Mouse (Mus musculus) liver, embryonic 16.5 days (tissue): ENCODE measurements at regions not wholly inside any gene's neighbourhood (a gene's known extent, or its start where the extent isn't known, plus 50 kb on each side); places are given as distances from the start of the nearest gene placed in this dataset.

ENCODE experiments used
- ATAC-seq: fragments of 200-750 bp; cut with Nextera tagmentation; 2 replicates; pipeline ENCODE4 v1.8.0; 2017; ENCODE audit warnings: low read depth, mild to moderate bottlenecking, moderate number of reproducible peaks, moderate library complexity
- H3K27ac ChIP-seq: fragments of 300-500 bp; sonication (generic); 2 replicates; pipeline ENCODE4 v1.5.1; 2014; ENCODE audit warnings: mild to moderate bottlenecking, low read length
- H3K27me3 ChIP-seq: fragments of 300-500 bp; sonication (generic); 2 replicates; pipeline ENCODE4 v1.6.1; 2014; ENCODE audit warnings: low read depth, low read length, mixed read lengths; ENCODE audit not compliant: control insufficient read depth, insufficient read depth
- H3K36me3 ChIP-seq: fragments of 300-500 bp; sonication (generic); 2 replicates; pipeline ENCODE4 v1.6.1; 2014; ENCODE audit warnings: mild to moderate bottlenecking; ENCODE audit not compliant: control insufficient read depth, insufficient read depth
- H3K4me1 ChIP-seq: fragments of 300-500 bp; sonication (generic); 2 replicates; pipeline ENCODE4 v1.6.1; 2014; ENCODE audit warnings: low read depth, low read length, mixed read lengths; ENCODE audit not compliant: control insufficient read depth
- H3K4me2 ChIP-seq: fragments of 300-500 bp; sonication (generic); 2 replicates; pipeline ENCODE4 v1.6.1; 2014; ENCODE audit warnings: low read depth, low read length, mixed read lengths
- H3K4me3 ChIP-seq: fragments of 300-500 bp; sonication (generic); 2 replicates; pipeline ENCODE4 v1.5.1; 2014; ENCODE audit warnings: low read depth, mild to moderate bottlenecking, low read length
- H3K9ac ChIP-seq: fragments of 300-500 bp; sonication (generic); 2 replicates; pipeline ENCODE4 v1.6.1; 2014; ENCODE audit warnings: low read depth, low read length
- H3K9me3 ChIP-seq: fragments of 300-500 bp; sonication (generic); replicated peaks from 2 replicates; pipeline ENCODE4 v1.6.1; 2016; ENCODE audit warnings: low read length; ENCODE audit not compliant: control insufficient read depth
- WGBS: fragments of 180-500 bp; shearing (Covaris S2); extraction: QIAGEN DNeasy Blood & Tissue Kit; methylation state at CpG from one replicate; pipeline ENCODE4 v1.1.7; 2014; ENCODE audit not compliant: insufficient replicate concordance; 5-methylcytosine and 5-hydroxymethylcytosine counted together

- 65% methylated on average over 3 of the region's 3 CpGs for WGBS
- ATAC-seq = no peak
- Histone ChIP-seq H3K9me3 (no peaks in the 10 kb centered on the region), H3K9ac (no peak overlapping the region), H3K4me3 (no peak overlapping the region), H3K4me1 (no peaks in the 10 kb centered on the region), H3K27ac (no peak overlapping the region), H3K36me3 (no peaks in the 10 kb centered on the region), H3K27me3 (no peaks in the 10 kb centered on the region), H3K4me2 (no peak overlapping the region)
These were observed 317.5 kb downstream of the Icos start for GRCm38 (mm10) chr1:61295219-61295618.

DNA sequence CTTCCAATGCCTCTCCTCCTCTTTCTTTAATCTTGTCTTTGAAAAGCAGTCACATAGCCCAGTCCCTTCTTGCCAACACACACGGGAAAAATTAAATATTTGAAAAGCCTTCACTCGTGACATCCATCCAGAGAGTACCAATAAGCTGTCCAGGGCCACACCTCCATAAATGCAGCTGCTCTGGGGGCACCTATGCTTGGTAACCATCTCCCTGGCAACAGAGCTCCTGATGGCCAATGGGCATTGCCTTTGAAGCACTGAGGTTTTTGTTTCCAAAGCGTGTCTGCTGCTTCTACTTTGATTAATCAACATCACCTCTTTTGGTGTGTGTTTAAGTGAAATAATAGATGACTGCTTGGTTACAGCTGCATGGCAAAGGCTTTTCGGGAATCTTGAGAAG lies 319.1 kb downstream of the Icos start:
- 51% methylated on average over 4 of the region's 4 CpGs for WGBS
- H3K4me3 ChIP-seq = no peak overlapping the region
- H3K36me3 ChIP-seq = no peaks in the 10 kb centered on the region
- H3K9ac ChIP-seq = no peak overlapping the region
- H3K4me2 ChIP-seq = no peak overlapping the region
- no peaks in the 10 kb centered on the region for H3K9me3 ChIP-seq
- no peak for ATAC-seq
- H3K27ac ChIP-seq = no peak overlapping the region
- H3K27me3 ChIP-seq = no peaks in the 10 kb centered on the region
- H3K4me1 ChIP-seq = no peaks in the 10 kb centered on the region

DNA sequence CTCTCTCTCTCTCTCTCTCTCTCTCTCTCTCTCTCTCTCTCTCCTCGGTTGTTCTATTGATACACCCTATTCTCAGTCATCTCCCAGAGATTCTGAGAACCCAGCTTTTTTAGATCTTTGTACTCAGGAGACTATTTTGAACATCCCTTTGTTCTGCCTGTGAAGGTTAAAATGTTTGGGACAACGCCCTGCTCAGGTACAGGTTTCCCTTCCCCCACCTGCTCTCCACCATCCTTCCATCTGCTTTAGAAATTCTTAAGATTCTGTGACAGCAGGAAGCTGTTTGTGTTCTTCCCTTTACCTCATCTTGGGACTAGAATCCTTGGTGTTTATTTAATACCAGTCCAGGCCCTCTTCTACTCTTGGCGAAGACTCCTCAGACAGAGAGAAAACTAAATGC lies 319.6 kb downstream of the Icos start:
- ATAC-seq = no peak
- Histone ChIP-seq H3K4me1 (no peaks in the 10 kb centered on the region), H3K27ac (no peak overlapping the region), H3K9me3 (no peaks in the 10 kb centered on the region), H3K36me3 (no peaks in the 10 kb centered on the region), H3K27me3 (no peaks in the 10 kb centered on the region), H3K4me2 (no peak overlapping the region), H3K9ac (no peak overlapping the region), H3K4me3 (no peak overlapping the region)
- WGBS = 66% methylated on average over 3 of the region's 3 CpGs

GRCm38 (mm10) chr1:61298064-61298463 lies 320.3 kb downstream of the Icos start:
- H3K27ac ChIP-seq = no peak overlapping the region
- H3K36me3 ChIP-seq = no peaks in the 10 kb centered on the region

DNA sequence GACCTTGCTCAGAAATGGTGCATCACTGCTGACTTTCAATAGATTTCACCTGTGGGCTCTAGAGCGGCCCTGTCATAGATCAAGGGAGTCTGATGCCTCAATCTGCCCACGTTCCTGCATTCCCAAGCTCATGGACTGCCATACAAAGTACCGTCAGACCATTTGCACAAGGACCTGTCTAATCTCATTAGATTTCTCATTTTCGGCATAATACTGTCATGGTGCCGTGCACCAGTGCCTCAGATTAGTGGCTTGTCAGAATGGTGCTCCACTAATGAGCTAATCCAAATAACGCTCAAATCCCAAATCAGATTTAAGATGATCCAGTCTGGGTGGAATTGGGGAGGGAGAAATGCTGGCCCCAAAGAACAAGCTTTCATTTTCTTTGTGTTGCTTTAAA lies 321.1 kb downstream of the Icos start:
- H3K27ac ChIP-seq = no peak overlapping the region
- H3K9me3 ChIP-seq = no peaks in the 10 kb centered on the region
- no peak overlapping the region for H3K4me3 ChIP-seq
- no peaks in the 10 kb centered on the region for H3K4me1 ChIP-seq
- no peak for ATAC-seq
- WGBS = 71% methylated on average over 6 of the region's 6 CpGs
- H3K4me2 ChIP-seq = no peak overlapping the region
- H3K9ac ChIP-seq = no peak overlapping the region
- H3K27me3 ChIP-seq = no peaks in the 10 kb centered on the region
- no peaks in the 10 kb centered on the region for H3K36me3 ChIP-seq

More at GRCm38 (mm10) chr1:61298064-61298463, 320.3 kb downstream of the Icos start:
- no peak for ATAC-seq
- no peak overlapping the region for H3K4me2 ChIP-seq
- no peaks in the 10 kb centered on the region for H3K4me1 ChIP-seq
- no peak overlapping the region for H3K4me3 ChIP-seq
- 37% methylated on average over 3 of the region's 3 CpGs for WGBS
- no peak overlapping the region for H3K9ac ChIP-seq
- no peaks in the 10 kb centered on the region for H3K9me3 ChIP-seq
- no peaks in the 10 kb centered on the region for H3K27me3 ChIP-seq

GRCm38 (mm10) chr1:61300491-61300890 lies 322.8 kb downstream of the Icos start:
- 60% methylated on average over 4 of the region's 4 CpGs for WGBS

DNA sequence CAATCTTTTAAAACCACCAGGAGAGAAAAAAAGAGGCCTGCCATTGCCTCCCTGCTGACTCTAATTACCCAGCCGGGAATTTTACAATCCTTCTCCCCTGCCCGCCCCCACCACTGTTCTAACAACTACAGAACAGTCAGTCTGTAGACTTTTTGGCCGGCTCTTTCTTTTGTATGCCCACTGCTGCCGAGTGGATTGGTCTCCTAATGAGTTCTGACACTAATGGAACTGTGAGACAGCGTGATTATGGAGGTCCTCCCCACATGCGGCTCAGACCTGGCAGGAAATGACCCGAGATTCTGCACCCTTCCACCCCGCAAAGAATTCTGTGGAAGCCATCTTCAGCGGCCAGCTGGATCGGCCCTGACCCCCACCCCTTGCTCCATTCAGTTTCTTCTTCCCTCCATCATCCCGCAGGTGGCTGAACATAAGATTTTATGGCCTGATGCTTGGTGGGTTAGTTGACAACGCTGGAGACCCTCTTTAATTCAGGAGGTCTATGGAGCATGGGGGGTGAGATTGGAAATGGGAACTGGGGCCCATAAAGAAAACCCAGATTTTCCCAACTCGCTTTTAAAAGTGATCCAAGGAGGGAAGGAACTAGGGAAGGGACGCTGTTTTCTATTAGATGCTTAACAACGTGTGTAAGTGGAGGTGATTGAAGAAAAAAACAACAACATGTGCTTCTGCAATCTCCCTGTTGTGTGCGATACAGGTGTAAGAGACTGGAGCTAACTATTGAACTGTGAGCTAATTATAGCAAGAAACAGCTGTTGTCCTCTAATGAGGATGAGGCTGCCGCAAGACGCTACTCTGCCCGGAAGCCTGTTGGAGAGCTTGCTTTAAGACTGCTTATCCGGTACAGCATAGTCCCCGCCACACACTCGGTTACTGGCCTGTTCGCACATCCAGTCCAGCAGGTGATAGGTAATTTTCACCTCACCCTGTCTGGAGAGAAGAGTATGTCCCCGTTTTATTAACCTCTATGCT lies 323.6 kb downstream of the Icos start:
- no peak for ATAC-seq
- H3K4me1 ChIP-seq = no peaks in the 10 kb centered on the region
- 55% methylated on average over 24 of the region's 24 CpGs for WGBS
- no peak overlapping the region for H3K27ac ChIP-seq
- no peaks in the 10 kb centered on the region for H3K27me3 ChIP-seq
- no peaks in the 10 kb centered on the region for H3K36me3 ChIP-seq
- no peak overlapping the region for H3K4me2 ChIP-seq
- no peak overlapping the region for H3K4me3 ChIP-seq
- H3K9ac ChIP-seq = no peak overlapping the region
- H3K9me3 ChIP-seq = no peaks in the 10 kb centered on the region

More at GRCm38 (mm10) chr1:61300491-61300890, 322.8 kb downstream of the Icos start:
- no peak for ATAC-seq
- Histone ChIP-seq H3K27ac (no peak overlapping the region), H3K36me3 (no peaks in the 10 kb centered on the region), H3K9ac (no peak overlapping the region), H3K4me2 (no peak overlapping the region), H3K27me3 (no peaks in the 10 kb centered on the region), H3K4me1 (no peaks in the 10 kb centered on the region), H3K4me3 (no peak overlapping the region), H3K9me3 (no peaks in the 10 kb centered on the region)

- Histone ChIP-seq H3K9me3 (no peaks in the 10 kb centered on the region), H3K4me2 (no peak overlapping the region), H3K36me3 (no peaks in the 10 kb centered on the region), H3K27me3 (no peaks in the 10 kb centered on the region), H3K27ac (no peak overlapping the region), H3K4me1 (no peaks in the 10 kb centered on the region), H3K4me3 (no peak overlapping the region), H3K9ac (no peak overlapping the region)
- 65% methylated on average over 8 of the region's 8 CpGs for WGBS
- ATAC-seq = no peak
These were observed 324.9 kb downstream of the Icos start for GRCm38 (mm10) chr1:61302570-61303071.

GRCm38 (mm10) chr1:61306296-61306695 lies 328.6 kb downstream of the Icos start:
- Histone ChIP-seq H3K4me2 (no peak overlapping the region), H3K9me3 (no peaks in the 10 kb centered on the region), H3K27ac (no peak overlapping the region), H3K4me1 (no peaks in the 10 kb centered on the region), H3K27me3 (no peaks in the 10 kb centered on the region), H3K36me3 (no peaks in the 10 kb centered on the region), H3K9ac (no peak overlapping the region), H3K4me3 (no peak overlapping the region)
- WGBS = 72% methylated on average over 8 of the region's 8 CpGs
- ATAC-seq = no peak
